Mouse (Mus musculus): ENCODE measurements at regions not wholly inside any gene's neighbourhood (a gene's known extent, or its start where the extent isn't known, plus 50 kb on each side); places are given as distances from the start of the nearest gene placed in this dataset.

- no peak for DNase-seq (ENCODE audit: low read depth, low spot score)
These were observed 149.0 kb upstream of the BC052040 start for GRCm38 (mm10) chr2:115432476-115432875.

GRCm38 (mm10) chr2:115441100-115441499 lies 140.4 kb upstream of the BC052040 start:
- no peak for DNase-seq (ENCODE audit: low read depth, low spot score)

GRCm38 (mm10) chr2:115449783-115450483 lies 131.6 kb upstream of the BC052040 start:
- DNase-seq (ENCODE audit: low read depth, low spot score) = no peak

- no peak for DNase-seq (ENCODE audit: low read depth, low spot score)
These were observed 125.9 kb upstream of the BC052040 start for GRCm38 (mm10) chr2:115455593-115455992.

- DNase-seq (ENCODE audit: low read depth, low spot score) = no peak
These were observed 125.0 kb upstream of the BC052040 start for GRCm38 (mm10) chr2:115456372-115457022.

- no peak for DNase-seq (ENCODE audit: low read depth, low spot score)
These were observed 121.3 kb upstream of the BC052040 start for GRCm38 (mm10) chr2:115460028-115460881.

GRCm38 (mm10) chr2:115460882-115461151 lies 120.7 kb upstream of the BC052040 start:
- peak; percentile 6 for DNase-seq (ENCODE audit: low read depth, low spot score)

GRCm38 (mm10) chr2:115466170-115466569 lies 115.3 kb upstream of the BC052040 start:
- no peak for DNase-seq (ENCODE audit: low read depth, low spot score)

GRCm38 (mm10) chr2:115467107-115467745 lies 114.3 kb upstream of the BC052040 start:
- DNase-seq (ENCODE audit: low read depth, low spot score) = no peak

- no peak for DNase-seq (ENCODE audit: low read depth, low spot score)
These were observed 113.6 kb upstream of the BC052040 start for GRCm38 (mm10) chr2:115467936-115468335.

GRCm38 (mm10) chr2:115468471-115468909 lies 113.0 kb upstream of the BC052040 start:
- DNase-seq (ENCODE audit: low read depth, low spot score) = no peak

GRCm38 (mm10) chr2:115469165-115469821 lies 112.2 kb upstream of the BC052040 start:
- no peak for DNase-seq (ENCODE audit: low read depth, low spot score)

- DNase-seq (ENCODE audit: low read depth, low spot score) = no peak
These were observed 109.1 kb upstream of the BC052040 start for GRCm38 (mm10) chr2:115472393-115472792.

- no peak for DNase-seq (ENCODE audit: low read depth, low spot score)
These were observed 97.9 kb upstream of the BC052040 start for GRCm38 (mm10) chr2:115483418-115484288.

GRCm38 (mm10) chr2:115488465-115488864 lies 93.1 kb upstream of the BC052040 start:
- no peak for DNase-seq (ENCODE audit: low read depth, low spot score)

GRCm38 (mm10) chr2:115493020-115493419 lies 88.5 kb upstream of the BC052040 start:
- no peak for DNase-seq (ENCODE audit: low read depth, low spot score)

GRCm38 (mm10) chr2:115499904-115500303 lies 81.6 kb upstream of the BC052040 start:
- no peak for DNase-seq (ENCODE audit: low read depth, low spot score)

- no peak for DNase-seq (ENCODE audit: low read depth, low spot score)
These were observed 72.0 kb upstream of the BC052040 start for GRCm38 (mm10) chr2:115509527-115509926.

- DNase-seq (ENCODE audit: low read depth, low spot score) = no peak
These were observed 70.4 kb upstream of the BC052040 start for GRCm38 (mm10) chr2:115511146-115511545.
